Comparison of ENCODE assay signal across 18 mouse cellular contexts in genomic region chr19:45225130-45225529, GRCm38 (mm10). TPM values are rescaled to one million over a fixed set of nuclear protein-coding genes. Genes with fewer than 3 reads are reported as not detected.
A peak's percentile ranks its signal among the peaks of the same experiment; 100 is the strongest.
DNase-seq lines count a peak whose midpoint lies in the region; ATAC-seq and TF ChIP-seq lines count a peak whose summit lies in the region.
"Had no signal": no experiment of that assay in that cellular context is flagged by ENCODE, and none has a peak within 500 bp of the region (broad histone marks: within the 10 kb centered on the region; RNA-seq: fewer than 3 reads in every experiment).

No protein-coding gene starts in this region.

- peaks cover 91% of the 10 kb centered on the region for H3K27me3 ChIP-seq in intestine, embryonic 14.5 days (replicated peaks; ENCODE audit: control insufficient read depth, insufficient read depth, low read length)
- H3K27me3 ChIP-seq in intestine, postnatal 0 days (replicated peaks; ENCODE audit: control insufficient read depth, insufficient read depth, low read length), result peaks cover 93% of the 10 kb centered on the region
- H3K27me3 ChIP-seq in embryonic facial prominence, embryonic 14.5 days (replicated peaks; ENCODE audit: control insufficient read depth, insufficient read depth, low read length), result peaks cover 92% of the 10 kb centered on the region
- peaks cover 97% of the 10 kb centered on the region for H3K27me3 ChIP-seq in limb, embryonic 10.5 days (ENCODE audit: low read depth, poor library complexity, severe bottlenecking)
- H3K27me3 ChIP-seq in splenic B cell, adult 2 months (ENCODE audit: control insufficient read depth, insufficient read depth, low read length, poor library complexity, severe bottlenecking), result 0 out of 2 replicates have a peak, but pooled peaks cover 2% of the 10 kb centered on the region

- H3K27ac ChIP-seq in intestine, embryonic 14.5 days (ENCODE audit: low read depth), result no peak overlapping the region
- H3K27ac ChIP-seq in intestine, postnatal 0 days (ENCODE audit: low read depth, low read length), result no peak overlapping the region
- no peak overlapping the region for H3K27ac ChIP-seq in embryonic facial prominence, embryonic 14.5 days (replicated peaks; ENCODE audit: low read depth, low read length)
- no peak overlapping the region for H3K27ac ChIP-seq in limb, embryonic 10.5 days
- H3K27ac ChIP-seq: gastrocnemius, adult 2 months; macrophage had no signal

- no peak for ATAC-seq in intestine, embryonic 14.5 days (replicated peaks; ENCODE audit: low FRiP score, low TSS enrichment, low read depth)
- ATAC-seq in intestine, postnatal 0 days, result no peak
- peak; percentile 10; the same call in 1 of the 2 replicates for ATAC-seq in embryonic facial prominence, embryonic 14.5 days (ENCODE audit: low read depth)

- WGBS in intestine, embryonic 14.5 days, result 1% methylated on average over 12 of the region's 12 CpGs
- WGBS in intestine, postnatal 0 days, result 4% methylated on average over 12 of the region's 12 CpGs
- WGBS in embryonic facial prominence, embryonic 14.5 days, result 5% methylated on average over 12 of the region's 12 CpGs
- whole genome bisulfite sequencing in limb, embryonic 10.5 days, result 3% methylated on average over 12 of the region's 12 CpGs

- H3K4me3 ChIP-seq in intestine, embryonic 14.5 days (ENCODE audit: low read depth, low read length), result no peak overlapping the region
- H3K4me3 ChIP-seq in intestine, postnatal 0 days (ENCODE audit: low read depth, low read length), result no peak overlapping the region
- H3K4me3 ChIP-seq in embryonic facial prominence, embryonic 14.5 days (ENCODE audit: low read depth, low read length), result no peak overlapping the region
- H3K4me3 ChIP-seq in limb, embryonic 10.5 days, result no peak overlapping the region
- H3K4me3 ChIP-seq: gastrocnemius, adult 2 months had no signal

- H3K36me3 ChIP-seq in intestine, embryonic 14.5 days (ENCODE audit: control insufficient read depth, insufficient read depth, low read length), result no peaks in the 10 kb centered on the region
- no peaks in the 10 kb centered on the region for H3K36me3 ChIP-seq in intestine, postnatal 0 days (ENCODE audit: control insufficient read depth, insufficient read depth)
- H3K36me3 ChIP-seq in embryonic facial prominence, embryonic 14.5 days (ENCODE audit: control insufficient read depth, insufficient read depth, low read length), result no peaks in the 10 kb centered on the region
- no peaks in the 10 kb centered on the region for H3K36me3 ChIP-seq in limb, embryonic 10.5 days
- H3K36me3 ChIP-seq in splenic B cell, adult 2 months (ENCODE audit: control insufficient read depth, insufficient read depth, low read length, poor library complexity, severe bottlenecking), result no peaks in the 10 kb centered on the region

- no peak overlapping the region for H3K4me2 ChIP-seq in intestine, embryonic 14.5 days (ENCODE audit: low read length)
- no peak overlapping the region for H3K4me2 ChIP-seq in intestine, postnatal 0 days (replicated peaks; ENCODE audit: low read depth)
- no peak overlapping the region for H3K4me2 ChIP-seq in embryonic facial prominence, embryonic 14.5 days (ENCODE audit: low read depth, low read length)
- H3K4me2 ChIP-seq: liver, embryonic 11.5 days; lung, embryonic 14.5 days had no signal

- no peak overlapping the region for H3K9ac ChIP-seq in intestine, embryonic 14.5 days (ENCODE audit: low read length)
- H3K9ac ChIP-seq in intestine, postnatal 0 days (ENCODE audit: low read depth, low read length), result no peak overlapping the region
- H3K9ac ChIP-seq in embryonic facial prominence, embryonic 14.5 days (ENCODE audit: low read depth, low read length), result no peak overlapping the region
- H3K9ac ChIP-seq: lung, embryonic 14.5 days had no signal

- peaks cover 7% of the 10 kb centered on the region; the same call in 1 of the 2 replicates for H3K4me1 ChIP-seq in intestine, embryonic 14.5 days (replicated peaks; ENCODE audit: control insufficient read depth, insufficient read depth, low read length)
- H3K4me1 ChIP-seq in intestine, postnatal 0 days (replicated peaks; ENCODE audit: control insufficient read depth, insufficient read depth, low read length), result no peaks in the 10 kb centered on the region
- H3K4me1 ChIP-seq in embryonic facial prominence, embryonic 14.5 days (ENCODE audit: control insufficient read depth, insufficient read depth, low read length), result no peaks in the 10 kb centered on the region
- peaks cover 43% of the 10 kb centered on the region for H3K4me1 ChIP-seq in limb, embryonic 10.5 days

- no peaks in the 10 kb centered on the region for H3K9me3 ChIP-seq in intestine, embryonic 14.5 days (ENCODE audit: control insufficient read depth, low read length)
- no peaks in the 10 kb centered on the region for H3K9me3 ChIP-seq in intestine, postnatal 0 days (ENCODE audit: control insufficient read depth)
- no peaks in the 10 kb centered on the region for H3K9me3 ChIP-seq in embryonic facial prominence, embryonic 14.5 days (ENCODE audit: control insufficient read depth, low read length)
- H3K9me3 ChIP-seq in limb, embryonic 10.5 days (replicated peaks), result no peaks in the 10 kb centered on the region

- no peak for TF ChIP-seq CTCF in intestine, postnatal 0 days (IDR thresholded peaks at IDR 0.05; ENCODE audit: low read depth)

- DNase-seq in intestine, embryonic 14.5 days (ENCODE audit: low spot score), result peak; percentile 66
- DNase-seq in embryonic facial prominence, embryonic 14.5 days (ENCODE audit: low spot score), result no peak
- peak; percentile 54 for DNase-seq in limb, embryonic 10.5 days (ENCODE audit: low spot score)
- DNase-seq in splenic B cell, adult 2 months (ENCODE audit: low read depth, low spot score), result peak; percentile 58
- DNase-seq in layer of hippocampus, postnatal 36 days, result no peak
- DNase-seq in left cerebral cortex, adult 11 months (ENCODE audit: low spot score), result no peak
- DNase-seq: adrenal gland, postnatal 25 days; cerebellum, adult 2 months; heart, adult 18-20 months; lung, embryonic 14.5 days had no signal

RNA-seq across cellular contexts. Expression of gene Lbx1, which starts 10.5 kb away (rescaled TPM):
- polyA plus RNA-seq in intestine, embryonic 14.5 days (2014; fragmentation: Nextera tagmentation; extraction: Ambion mirVana), result not detected in 2 replicates
- not detected in 2 replicates for polyA plus RNA-seq in intestine, postnatal 0 days (2015; fragmentation: Nextera tagmentation; extraction: Ambion mirVana)
- polyA plus RNA-seq in embryonic facial prominence, embryonic 14.5 days (2014; fragmentation: Nextera tagmentation; extraction: Ambion mirVana), result 1.6 and 2.0 TPM in 2 replicates
- 3.9 and 6.3 TPM in 2 replicates for polyA plus RNA-seq in limb, embryonic 10.5 days (2016; fragmentation: Nextera tagmentation; extraction: Ambion mirVana)
- not detected for total RNA-seq in layer of hippocampus, postnatal 36 days (2021)
- total RNA-seq: adrenal gland, postnatal 25 days; common myeloid progenitor, adult 5-6 weeks; layer of hippocampus, postnatal 25 days; left cerebral cortex, postnatal 36 days had no signal
- polyA plus RNA-seq: heart, embryonic 16.5 days; lung, embryonic 14.5 days; macrophage had no signal

Comparison
In these comparisons a context has a peak if more than half of its experiments do, and no peak if none do; other contexts are left out.
1. DNase-seq: peak in intestine, embryonic 14.5 days (single experiment), limb, embryonic 10.5 days (single experiment) and splenic B cell, adult 2 months (single experiment); none in embryonic facial prominence, embryonic 14.5 days (single experiment), layer of hippocampus, postnatal 36 days (0 of 2) and left cerebral cortex, adult 11 months (single experiment).